Mouse (Mus musculus) midbrain, embryonic 10.5 days (tissue): ENCODE data around the gene Padi6. TPM values are rescaled to one million over a fixed set of nuclear protein-coding genes. Genes with fewer than 3 reads are reported as not detected.
A peak's percentile ranks its signal among the peaks of the same experiment; 100 is the strongest.

Experiments
- DNase-seq: peaks from one replicate; pipeline ENCODE4 v3.0.0-alpha.2; 2017; ENCODE audit warnings: low spot score
- H3K27ac ChIP-seq: fragments of 300-500 bp; sonication (generic); replicated peaks from 2 replicates; pipeline ENCODE4 v1.5.1; 2016; ENCODE audit warnings: mild to moderate bottlenecking
- H3K27me3 ChIP-seq: fragments of 300-500 bp; sonication (generic); 2 replicates; pipeline ENCODE4 v1.6.1; 2016; ENCODE audit warnings: low read depth, mild to moderate bottlenecking; ENCODE audit not compliant: poor library complexity, severe bottlenecking
- H3K36me3 ChIP-seq: fragments of 300-500 bp; sonication (generic); 2 replicates; pipeline ENCODE4 v1.6.1; 2016; ENCODE audit warnings: mild to moderate bottlenecking, moderate library complexity
- H3K4me1 ChIP-seq: fragments of 300-500 bp; sonication (generic); 2 replicates; pipeline ENCODE4 v1.6.1; 2016
- H3K4me3 ChIP-seq: fragments of 300-500 bp; sonication (generic); 2 replicates; pipeline ENCODE4 v1.5.1; 2016; ENCODE audit warnings: mild to moderate bottlenecking, moderate library complexity
- H3K9me3 ChIP-seq: fragments of 300-500 bp; sonication (generic); replicated peaks from 2 replicates; pipeline ENCODE4 v1.6.1; 2016; ENCODE audit warnings: mild to moderate bottlenecking
- WGBS: fragments of 180-500 bp; shearing (Covaris S2); methylation state at CpG from one replicate; pipeline ENCODE4 v1.1.7; 2016; 5-methylcytosine and 5-hydroxymethylcytosine counted together
- polyA plus RNA-seq: library from polyadenylated mRNA; unstranded; fragments of >200 nt; fragmentation: Nextera tagmentation; extraction: Ambion mirVana; gene quantifications from 2 replicates; pipeline ENCODE4 v1.2.1, GENCODE M21; 2016

Gene Padi6
- 0.05 TPM in 1 of 2 replicates, not detected in the other for polyA plus RNA-seq

DNA sequence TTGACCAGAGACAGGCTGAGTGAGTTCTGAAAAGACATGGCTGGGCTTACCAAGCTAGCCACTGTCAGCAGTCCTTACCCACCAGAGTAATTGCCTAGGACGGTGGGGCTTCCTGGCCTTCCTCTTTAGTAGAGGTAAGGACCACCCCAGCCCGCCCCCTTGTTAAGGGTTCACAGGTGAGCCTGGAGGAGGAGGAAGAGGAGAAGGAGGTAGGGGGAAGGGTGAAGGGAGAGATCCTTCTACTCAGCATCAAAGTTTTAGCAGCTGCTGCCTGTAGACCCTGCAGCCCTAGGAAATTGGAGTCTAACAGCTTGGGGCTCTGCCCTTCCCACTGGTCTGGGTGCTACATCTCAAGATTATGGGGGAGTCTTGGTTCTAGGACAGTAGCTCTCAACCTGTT is at the start of gene Padi6:
Gene Padi6 (minus strand): TSS at position 101 of the 400 bp plus-strand sequence.
- H3K4me1 ChIP-seq = peaks cover 14% of the 10 kb centered on the region
- WGBS = 83% methylated on average over 2 of the region's 2 CpGs
- H3K27me3 ChIP-seq = peaks cover 11% of the 10 kb centered on the region; the same call in 1 of the 2 replicates
- no peaks in the 10 kb centered on the region for H3K36me3 ChIP-seq
- no peaks in the 10 kb centered on the region for H3K9me3 ChIP-seq
- DNase-seq = no peak
- H3K27ac ChIP-seq = 0 out of 2 replicates have a peak within 1 kb of the TSS, but pooled peaks have one; percentile 28
- H3K4me3 ChIP-seq = no peak within 1 kb of the TSS

DNA sequence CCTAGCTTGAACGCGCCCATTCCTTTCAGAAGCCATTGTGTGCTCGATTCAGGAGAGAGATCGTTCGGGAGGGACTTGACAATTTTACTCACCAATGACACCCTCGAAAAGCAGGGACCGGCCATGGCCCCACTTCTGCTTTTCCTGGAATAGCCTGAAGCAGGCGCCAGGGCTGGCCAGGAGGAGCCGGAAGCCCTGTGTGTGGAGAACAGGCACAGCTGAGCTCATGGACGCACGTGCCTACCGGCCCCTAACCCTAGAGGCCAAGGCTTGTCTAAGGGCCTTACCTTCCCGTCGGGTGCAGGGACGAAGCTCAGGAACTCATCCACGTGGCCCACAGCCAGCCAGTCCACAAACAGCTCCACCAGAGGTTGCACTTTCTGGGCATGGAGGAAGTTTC is 48.6 kb upstream of the Padi6 start:
- DNase-seq = no peak
- Histone ChIP-seq H3K27ac (no peak overlapping the region), H3K9me3 (no peaks in the 10 kb centered on the region), H3K4me1 (no peaks in the 10 kb centered on the region; the same call in 1 of the 2 replicates), H3K4me3 (no peak overlapping the region), H3K36me3 (no peaks in the 10 kb centered on the region), H3K27me3 (no peaks in the 10 kb centered on the region)
- 86% methylated on average over 16 of the region's 16 CpGs for WGBS

DNA sequence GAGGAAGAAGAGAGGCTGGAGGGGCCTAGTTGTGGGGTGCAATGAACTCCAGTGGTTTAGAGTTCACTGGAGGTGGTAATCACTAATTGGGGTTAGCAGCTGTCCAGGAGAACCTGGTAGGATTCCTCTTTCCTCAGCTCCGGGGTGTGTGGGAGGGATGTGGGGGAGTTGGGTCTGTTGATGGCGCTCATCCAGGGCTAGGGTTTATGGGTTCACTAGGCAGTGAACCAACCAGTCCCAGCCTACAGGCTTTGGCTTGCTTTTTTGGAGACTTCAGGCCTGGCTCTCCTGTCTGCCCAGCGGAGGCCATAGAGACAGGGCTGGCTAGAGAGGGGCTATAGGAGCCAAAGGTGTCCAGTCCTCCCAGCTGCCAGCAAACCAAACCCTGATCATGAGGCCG is 47.5 kb upstream of the Padi6 start:
- DNase-seq = no peak
- no peak overlapping the region for H3K27ac ChIP-seq
- no peak overlapping the region for H3K4me3 ChIP-seq
- no peaks in the 10 kb centered on the region; the same call in 1 of the 2 replicates for H3K4me1 ChIP-seq
- WGBS = 90% methylated on average over 4 of the region's 4 CpGs
- no peaks in the 10 kb centered on the region for H3K27me3 ChIP-seq
- no peaks in the 10 kb centered on the region for H3K36me3 ChIP-seq
- no peaks in the 10 kb centered on the region for H3K9me3 ChIP-seq

DNA sequence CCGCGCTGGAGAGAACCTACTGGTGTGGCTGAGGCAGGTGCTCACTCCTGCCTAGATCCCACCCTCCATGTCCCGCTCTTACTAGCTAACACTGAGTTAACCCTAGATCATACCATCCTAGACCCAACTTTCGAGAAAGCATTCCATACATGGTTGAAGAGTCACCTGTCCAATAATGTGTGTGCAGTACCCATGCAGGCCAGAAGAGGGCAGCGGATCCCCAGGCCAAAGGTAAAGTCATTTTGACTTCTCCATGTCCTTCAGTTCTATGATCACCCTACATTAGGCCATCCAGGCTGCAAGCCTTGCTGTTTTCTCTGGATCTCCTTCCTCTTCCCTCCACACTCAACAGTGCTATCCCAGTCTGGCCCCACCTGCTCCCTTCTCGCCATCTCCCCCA is 46.5 kb upstream of the Padi6 start:
- Histone ChIP-seq H3K4me3 (no peak overlapping the region), H3K4me1 (no peaks in the 10 kb centered on the region; the same call in 1 of the 2 replicates)
- 49% methylated on average over 6 of the region's 6 CpGs for WGBS

DNA sequence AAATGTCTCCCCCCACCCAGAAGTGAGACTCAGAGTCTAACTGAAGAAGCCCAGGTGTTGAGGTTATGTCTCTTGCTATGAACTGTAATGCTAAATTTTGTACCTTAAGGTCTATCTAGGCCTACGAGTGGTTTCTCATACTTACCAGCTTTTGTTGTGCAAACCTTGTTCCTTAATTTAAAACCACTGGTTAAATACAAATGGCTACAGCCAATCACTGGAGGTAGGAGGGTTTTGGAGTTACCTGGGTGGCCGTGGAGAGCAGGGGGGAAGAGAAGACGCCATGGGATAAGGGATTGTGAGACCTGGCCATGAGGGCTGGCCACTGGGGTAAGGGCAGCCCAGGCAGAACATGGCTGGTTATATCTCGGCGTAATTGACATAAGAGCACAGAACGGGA is 45.8 kb upstream of the Padi6 start:
- DNase-seq = no peak
- H3K4me1 ChIP-seq = no peaks in the 10 kb centered on the region
- no peak overlapping the region for H3K4me3 ChIP-seq
- no peaks in the 10 kb centered on the region for H3K36me3 ChIP-seq
- H3K27ac ChIP-seq = no peak overlapping the region
- 0 out of 2 replicates have a peak, but pooled peaks cover 7% of the 10 kb centered on the region for H3K9me3 ChIP-seq
- 85% methylated on average over 6 of the region's 6 CpGs for WGBS
- no peaks in the 10 kb centered on the region for H3K27me3 ChIP-seq

More for the DNA sequence above, 46.5 kb upstream of the Padi6 start:
- Histone ChIP-seq H3K9me3 (0 out of 2 replicates have a peak, but pooled peaks cover 7% of the 10 kb centered on the region), H3K36me3 (no peaks in the 10 kb centered on the region), H3K27ac (no peak overlapping the region), H3K27me3 (no peaks in the 10 kb centered on the region)
- peak; percentile 69 for DNase-seq

DNA sequence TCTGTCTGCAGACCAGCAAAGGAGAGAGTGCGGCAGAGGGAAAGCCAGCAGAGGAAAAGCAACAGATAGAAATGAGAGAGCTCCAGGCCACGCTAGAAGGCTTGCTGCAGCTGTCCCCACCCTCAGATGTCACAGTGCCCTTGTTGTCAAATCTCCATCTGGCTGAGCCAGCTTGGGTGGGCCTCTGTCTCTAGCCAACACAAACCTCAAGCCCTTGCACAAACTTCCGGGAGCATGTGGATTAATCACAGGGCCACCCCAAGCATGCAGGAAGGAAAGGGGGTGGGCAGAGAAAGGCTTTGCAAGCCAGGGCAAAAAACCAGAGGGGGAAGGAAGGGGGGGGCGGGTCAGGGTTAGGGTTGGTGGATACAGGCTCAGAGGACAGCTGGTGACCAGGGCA is 45.0 kb upstream of the Padi6 start:
- Histone ChIP-seq H3K27ac (no peak overlapping the region), H3K4me3 (no peak overlapping the region), H3K36me3 (no peaks in the 10 kb centered on the region), H3K9me3 (0 out of 2 replicates have a peak, but pooled peaks cover 7% of the 10 kb centered on the region), H3K27me3 (no peaks in the 10 kb centered on the region), H3K4me1 (no peaks in the 10 kb centered on the region)
- no peak for DNase-seq
- WGBS = 71% methylated on average over 4 of the region's 4 CpGs

DNA sequence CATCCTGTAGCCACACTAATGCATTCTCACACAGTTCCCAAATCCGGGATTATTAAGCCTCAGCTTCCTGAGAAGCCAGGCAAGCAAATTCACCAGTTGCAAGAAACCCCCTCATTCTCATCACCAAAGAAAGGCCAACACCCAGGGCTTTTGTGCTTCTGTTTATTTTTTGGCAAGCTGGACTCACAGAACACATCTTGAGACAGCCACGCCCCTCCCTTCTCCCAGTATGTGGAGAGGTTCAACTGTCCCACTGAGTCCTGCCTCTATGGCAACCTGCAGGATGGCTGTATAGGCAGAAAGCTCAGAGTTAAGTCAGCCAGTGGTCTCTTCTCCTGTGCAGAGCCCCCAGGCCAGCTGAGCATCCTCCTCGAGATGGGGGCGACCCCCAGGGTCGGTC is 42.8 kb upstream of the Padi6 start:
- DNase-seq = no peak
- Histone ChIP-seq H3K9me3 (0 out of 2 replicates have a peak, but pooled peaks cover 7% of the 10 kb centered on the region), H3K4me1 (no peaks in the 10 kb centered on the region), H3K27ac (no peak overlapping the region), H3K4me3 (no peak overlapping the region), H3K27me3 (no peaks in the 10 kb centered on the region), H3K36me3 (no peaks in the 10 kb centered on the region)
- 79% methylated on average over 5 of the region's 5 CpGs for WGBS

DNA sequence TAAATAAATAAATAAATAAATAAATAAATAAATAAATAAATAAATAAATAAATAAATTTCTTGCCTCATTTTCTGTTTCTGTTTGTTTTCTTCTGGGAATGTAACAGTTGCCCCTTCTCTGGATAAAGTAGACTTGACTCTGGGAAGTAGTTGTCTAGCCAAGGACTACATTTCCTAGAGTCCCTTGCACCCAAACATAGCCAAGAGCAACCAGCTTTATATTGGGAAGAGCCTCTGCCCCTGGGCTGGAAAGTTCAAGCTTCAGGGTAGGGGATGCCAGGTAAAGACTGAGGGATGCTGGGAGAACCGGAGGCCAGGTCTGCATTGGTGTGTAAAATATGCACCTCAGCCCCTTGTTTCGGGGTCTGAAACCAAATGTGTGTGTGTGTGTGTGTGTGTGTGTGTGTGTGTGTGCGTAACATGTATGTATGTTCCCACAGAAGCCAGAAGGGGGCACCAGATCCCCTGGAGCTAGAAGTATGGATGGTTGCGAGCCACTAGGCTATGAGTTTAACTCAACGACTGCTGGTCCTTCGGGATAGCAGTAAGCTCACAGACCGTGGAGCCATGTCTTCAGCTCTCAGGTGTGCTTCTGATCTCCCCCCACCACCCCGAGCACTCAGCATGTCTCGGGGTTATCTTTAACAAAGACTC is 42.0 kb upstream of the Padi6 start:
- H3K27me3 ChIP-seq = no peaks in the 10 kb centered on the region
- no peaks in the 10 kb centered on the region for H3K36me3 ChIP-seq
- H3K4me1 ChIP-seq = peaks cover 3% of the 10 kb centered on the region
- no peak for DNase-seq
- no peak overlapping the region for H3K27ac ChIP-seq
- 0 out of 2 replicates have a peak, but pooled peaks cover 7% of the 10 kb centered on the region for H3K9me3 ChIP-seq
- WGBS = 95% methylated on average over 9 of the region's 9 CpGs
- H3K4me3 ChIP-seq = no peak overlapping the region

DNA sequence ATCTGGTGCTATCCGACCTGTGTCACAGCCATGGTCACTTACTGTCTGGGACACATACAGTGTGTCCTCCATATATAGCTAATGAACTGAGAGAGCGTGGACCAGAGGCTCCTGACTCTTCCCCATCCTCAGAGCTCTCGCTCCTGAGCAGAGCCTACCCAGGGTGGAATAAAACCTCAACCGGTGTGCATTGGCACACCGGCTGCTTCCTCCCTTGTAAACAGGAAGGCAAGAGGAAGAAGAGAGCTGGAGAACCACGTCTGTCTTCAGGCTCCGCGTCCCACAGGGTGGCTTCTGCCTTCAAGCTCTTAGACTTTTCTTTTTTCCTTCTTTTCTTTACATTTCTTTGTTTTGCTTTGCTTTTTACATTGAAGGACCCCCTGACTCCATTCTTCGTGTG is 40.4 kb upstream of the Padi6 start:
- Histone ChIP-seq H3K9me3 (0 out of 2 replicates have a peak, but pooled peaks cover 7% of the 10 kb centered on the region), H3K27me3 (no peaks in the 10 kb centered on the region), H3K4me3 (no peak overlapping the region), H3K36me3 (no peaks in the 10 kb centered on the region), H3K4me1 (peaks cover 3% of the 10 kb centered on the region), H3K27ac (no peak overlapping the region)
- DNase-seq = no peak
- WGBS = 86% methylated on average over 9 of the region's 9 CpGs

DNA sequence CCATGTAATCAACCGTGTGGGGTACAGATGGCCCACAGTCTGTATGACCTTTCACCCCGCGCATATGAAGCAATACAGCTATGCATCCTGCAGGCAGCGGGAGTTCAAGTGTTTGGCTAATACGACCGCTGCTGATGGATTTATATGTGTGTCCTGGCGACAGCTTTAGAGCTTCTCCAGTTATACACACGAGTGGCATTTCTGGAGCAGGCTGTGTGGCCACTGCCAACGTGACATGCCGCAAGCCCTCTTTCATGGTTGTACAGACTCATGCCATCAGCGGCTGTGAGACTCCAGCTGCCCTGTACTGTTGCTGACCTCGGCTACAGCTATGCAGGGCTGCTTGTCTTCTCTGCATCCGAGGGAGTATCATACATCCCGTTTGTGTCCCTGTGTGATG is 38.1 kb upstream of the Padi6 start:
- Histone ChIP-seq H3K36me3 (no peaks in the 10 kb centered on the region), H3K4me3 (no peak overlapping the region), H3K27me3 (no peaks in the 10 kb centered on the region), H3K27ac (no peak overlapping the region), H3K4me1 (peaks cover 3% of the 10 kb centered on the region), H3K9me3 (0 out of 2 replicates have a peak, but pooled peaks cover 7% of the 10 kb centered on the region)
- WGBS = 90% methylated on average over 14 of the region's 14 CpGs
- DNase-seq = no peak

DNA sequence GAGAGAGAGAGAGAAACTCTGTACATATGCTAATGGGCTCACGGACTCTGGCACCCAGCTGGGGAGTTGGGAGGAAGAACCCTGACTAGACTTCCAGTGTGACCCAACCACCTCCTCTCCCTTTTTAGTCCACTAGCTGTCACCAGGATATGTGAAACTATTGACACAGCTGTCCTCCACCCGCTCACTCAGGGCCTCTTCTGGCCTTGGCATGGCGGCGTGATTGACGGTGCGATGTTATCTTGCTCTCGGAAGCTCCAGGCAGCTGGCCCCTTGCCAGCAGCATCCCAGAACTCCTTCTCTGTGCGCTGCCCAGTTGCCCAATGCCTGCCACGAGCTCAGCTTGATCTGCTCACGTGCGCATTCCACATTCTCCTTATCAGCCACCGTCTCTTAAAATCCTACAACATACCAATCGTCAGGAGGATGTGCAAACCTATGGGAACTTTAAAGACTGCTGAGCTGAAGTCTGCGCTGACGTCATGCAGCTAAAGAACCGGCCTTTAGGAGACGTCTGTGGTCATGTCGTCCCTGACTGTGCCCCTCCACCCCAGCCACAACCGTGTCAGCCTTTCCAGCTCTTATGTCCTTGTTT is 37.5 kb upstream of the Padi6 start:
- peak; percentile 21 for DNase-seq
- no peaks in the 10 kb centered on the region for H3K36me3 ChIP-seq
- 0 out of 2 replicates have a peak, but pooled peaks cover 7% of the 10 kb centered on the region for H3K9me3 ChIP-seq
- H3K27ac ChIP-seq = no peak overlapping the region
- no peaks in the 10 kb centered on the region for H3K27me3 ChIP-seq
- H3K4me1 ChIP-seq = peaks cover 3% of the 10 kb centered on the region
- WGBS = 75% methylated on average over 19 of the region's 19 CpGs
- no peak overlapping the region for H3K4me3 ChIP-seq

DNA sequence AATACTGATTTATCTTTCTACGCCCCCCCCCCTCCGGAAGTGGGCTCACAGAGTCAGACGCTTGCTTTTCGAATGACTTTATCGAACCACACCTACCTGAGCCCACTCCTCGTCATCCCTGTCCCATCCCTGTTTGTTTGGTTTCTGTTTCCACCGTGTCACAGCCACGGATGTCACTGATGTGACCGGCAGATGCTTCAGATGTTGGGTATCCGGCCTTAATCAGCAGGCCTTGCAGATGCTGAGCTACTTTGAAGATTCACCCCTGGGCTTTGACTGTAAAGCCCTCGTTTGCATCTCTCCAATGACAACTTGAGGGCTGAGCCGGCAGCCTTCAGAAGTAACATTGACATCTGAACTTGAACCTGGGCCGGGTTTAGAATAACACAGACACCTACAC is 34.2 kb upstream of the Padi6 start:
- Histone ChIP-seq H3K4me3 (no peak overlapping the region), H3K27me3 (no peaks in the 10 kb centered on the region), H3K9me3 (no peaks in the 10 kb centered on the region), H3K36me3 (no peaks in the 10 kb centered on the region), H3K27ac (no peak overlapping the region), H3K4me1 (peaks cover 9% of the 10 kb centered on the region)
- DNase-seq = no peak
- 82% methylated on average over 13 of the region's 13 CpGs for WGBS

DNA sequence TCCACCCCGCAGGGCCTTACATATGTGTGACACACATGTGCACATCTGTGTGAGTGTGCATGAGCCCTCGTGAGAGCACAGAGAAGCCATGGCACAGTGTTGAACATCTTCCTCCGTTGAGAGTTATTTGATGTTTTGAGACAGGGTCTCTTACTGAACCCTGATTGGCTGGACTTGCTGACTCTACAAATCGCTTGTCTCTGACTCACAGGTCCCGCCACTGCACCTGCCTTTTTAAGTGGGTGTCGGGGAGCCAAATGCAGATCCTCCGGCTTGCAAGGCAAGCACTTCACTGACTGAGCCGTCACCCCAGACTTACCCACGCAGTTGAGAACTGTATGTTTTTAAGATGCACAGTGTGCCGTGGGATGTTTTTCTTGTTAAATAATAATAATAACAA is 33.4 kb upstream of the Padi6 start:
- WGBS = 91% methylated on average over 10 of the region's 10 CpGs
- no peaks in the 10 kb centered on the region for H3K9me3 ChIP-seq
- no peak for DNase-seq
- no peak overlapping the region for H3K4me3 ChIP-seq
- H3K27ac ChIP-seq = no peak overlapping the region
- H3K27me3 ChIP-seq = no peaks in the 10 kb centered on the region
- no peaks in the 10 kb centered on the region for H3K36me3 ChIP-seq
- peaks cover 9% of the 10 kb centered on the region for H3K4me1 ChIP-seq
